Mouse (Mus musculus): Measurements from ENCODE around the gene 5530400C23Rik. TPM values are rescaled to one million over a fixed set of nuclear protein-coding genes. Genes with fewer than 3 reads are reported as not detected.

Gene 5530400C23Rik
- total RNA-seq (2023) = not detected

DNA sequence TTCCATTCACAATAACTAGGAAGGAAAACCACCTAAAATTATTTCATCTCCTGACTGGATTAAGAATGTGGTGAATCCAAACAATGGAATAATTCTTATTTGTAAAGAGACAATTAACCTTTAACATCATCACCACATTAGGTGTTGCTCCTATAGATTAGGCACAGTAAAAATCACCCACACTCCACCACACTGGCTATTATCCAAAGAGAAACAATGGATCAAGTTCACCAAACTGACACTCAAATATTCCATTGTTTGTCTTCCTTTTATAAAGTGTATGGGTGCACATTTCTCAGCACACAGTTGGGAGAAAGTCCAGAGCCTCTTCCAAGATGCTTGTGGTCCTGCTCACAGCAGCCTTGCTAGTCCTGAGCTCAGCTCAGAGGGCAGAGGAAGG lies at the start of gene 5530400C23Rik:
Gene 5530400C23Rik, plus strand, starts transcription at position 301 of the 400 bp plus-strand sequence.

Other genes starting within 250 kb of the 5530400C23Rik start
- gene Tas2r140, start 236.4 kb upstream of the 5530400C23Rik start, total RNA-seq (2023) = not detected
- gene Smim10l1, start 187.3 kb upstream of the 5530400C23Rik start, total RNA-seq (2023) = 18.6 TPM